Mouse (Mus musculus): ENCODE data around the gene 1700003H04Rik.
A peak's percentile ranks its signal among the peaks of the same experiment; 100 is the strongest.

Gene 1700003H04Rik

DNA sequence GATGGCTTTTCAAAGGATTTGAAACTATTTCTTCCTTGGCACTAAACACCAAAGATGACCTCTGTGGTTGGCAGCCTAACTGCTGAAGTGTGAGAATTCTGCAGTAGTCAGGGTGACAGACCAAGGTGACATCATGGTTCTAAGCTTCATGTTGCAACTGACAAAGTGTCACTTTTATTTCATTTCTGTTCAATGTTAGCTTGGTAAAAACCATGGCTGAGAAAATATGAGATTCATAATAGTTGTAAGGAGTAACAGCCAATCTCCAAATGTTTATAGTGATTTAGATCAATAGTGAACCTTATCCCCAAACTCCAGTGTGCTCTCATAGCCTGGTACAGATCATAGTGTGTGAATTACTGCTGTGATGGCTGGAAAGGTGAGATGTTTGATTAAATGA lies at the start of gene 1700003H04Rik:
Gene 1700003H04Rik, minus strand, starts transcription at position 101 of the 400 bp plus-strand sequence.
- no peak for DNase-seq (ENCODE audit: low spot score in 2 of 2)

DNA sequence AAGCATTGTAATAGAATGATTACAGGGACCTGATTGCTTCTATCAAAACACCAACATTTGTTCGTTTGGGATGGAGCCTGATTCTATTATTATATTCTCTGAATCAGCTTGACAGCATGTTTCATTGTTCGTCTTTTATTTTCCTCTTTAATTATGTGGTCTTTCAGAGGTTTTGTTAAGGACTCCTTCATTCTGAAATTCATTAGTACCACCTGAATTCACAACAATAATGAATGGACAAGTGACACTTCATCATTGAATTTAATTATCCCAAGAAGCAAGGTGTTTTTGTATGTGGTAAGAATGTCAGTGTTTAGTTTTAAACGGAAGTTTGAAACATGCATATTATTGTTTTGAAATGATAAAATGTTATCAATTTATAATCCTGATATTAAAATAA lies 42.1 kb upstream of the 1700003H04Rik start:
- no peak for DNase-seq (ENCODE audit: low spot score in 2 of 2)

DNA sequence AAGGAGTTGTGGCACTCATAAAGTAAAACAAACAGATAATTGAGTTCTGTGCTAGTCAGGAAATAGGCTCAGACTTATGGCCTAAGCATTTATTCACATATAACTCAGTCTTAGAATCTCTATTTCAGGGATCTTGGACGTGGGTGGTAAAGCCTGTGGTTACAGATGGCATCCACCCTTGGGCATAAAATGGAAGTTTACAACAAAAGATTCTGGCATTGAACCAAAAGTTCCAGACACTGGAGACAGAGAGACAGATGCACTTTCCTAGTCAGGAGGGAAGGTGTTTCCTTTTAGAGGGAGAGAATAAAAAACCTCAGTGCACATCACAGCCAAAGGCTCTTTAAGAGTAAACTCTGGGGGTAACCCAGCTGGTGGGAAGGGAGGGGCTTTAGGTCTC lies 32.4 kb upstream of the 1700003H04Rik start:
- peak; percentile 47 to 49 for DNase-seq (ENCODE audit: low spot score in 2 of 2)

DNA sequence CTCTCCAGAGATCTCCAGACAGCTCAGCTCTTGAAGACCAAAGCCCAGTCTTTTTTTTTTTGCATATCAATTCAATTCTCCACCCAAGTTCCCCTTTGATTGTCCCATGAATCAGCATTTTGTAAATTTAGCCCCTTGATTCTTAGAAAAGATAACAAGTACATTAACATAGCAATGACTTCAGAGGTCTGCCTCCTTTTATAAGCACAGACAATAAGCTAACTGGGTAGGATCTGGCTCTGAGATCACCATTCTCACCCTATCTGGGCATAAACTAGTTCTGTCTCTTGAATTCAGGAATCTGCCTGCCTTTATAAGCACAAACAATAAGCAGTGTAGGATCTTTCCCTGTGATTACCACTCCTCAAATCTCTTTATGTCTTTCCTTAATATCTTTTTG lies 29.1 kb upstream of the 1700003H04Rik start:
- no peak for DNase-seq (ENCODE audit: low spot score in 2 of 2)

DNA sequence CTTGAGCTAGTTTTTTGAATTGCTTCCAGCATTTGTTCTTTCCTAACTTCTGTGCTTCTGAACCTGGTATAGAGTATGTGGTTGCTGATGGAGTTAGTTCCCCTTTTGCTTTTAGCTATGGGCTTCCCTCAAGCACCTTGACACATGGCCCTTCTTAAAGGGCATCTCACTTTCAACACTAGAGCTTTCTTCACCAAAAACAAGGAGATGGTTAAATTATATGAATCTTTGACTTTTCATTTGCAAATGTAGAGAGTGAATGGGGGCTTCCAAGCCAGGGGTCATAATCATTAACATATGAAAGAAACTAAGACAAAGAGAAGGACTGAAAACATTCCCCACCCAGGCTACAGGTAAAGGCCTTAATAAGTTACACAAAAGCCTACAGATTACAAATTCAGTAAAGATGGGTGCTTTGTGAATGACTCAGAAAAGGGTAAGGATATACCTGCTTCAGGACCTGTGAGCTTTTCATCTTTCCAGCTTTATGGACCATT lies 25.2 kb upstream of the 1700003H04Rik start:
- no peak for DNase-seq (ENCODE audit: low spot score in 2 of 2)

DNA sequence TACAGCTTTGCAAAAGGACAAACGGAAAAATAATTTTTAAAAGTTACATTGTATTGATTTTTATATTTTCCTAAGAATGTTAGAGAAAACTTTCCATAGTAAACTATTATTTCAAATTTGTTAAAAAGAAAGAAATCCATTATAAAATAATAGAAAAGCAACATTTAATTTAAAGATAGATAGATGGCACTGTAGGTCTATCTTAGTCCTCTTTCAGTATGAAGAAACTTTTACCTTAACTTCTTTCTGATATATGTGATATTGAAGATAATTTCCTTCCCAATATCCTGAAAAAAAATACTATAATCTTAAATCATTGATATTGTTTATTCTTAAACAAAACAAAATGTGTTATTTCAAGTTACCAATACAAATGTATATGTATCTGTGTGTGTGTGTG lies 24.6 kb upstream of the 1700003H04Rik start:
- DNase-seq (ENCODE audit: low spot score in 2 of 2), result no peak

DNA sequence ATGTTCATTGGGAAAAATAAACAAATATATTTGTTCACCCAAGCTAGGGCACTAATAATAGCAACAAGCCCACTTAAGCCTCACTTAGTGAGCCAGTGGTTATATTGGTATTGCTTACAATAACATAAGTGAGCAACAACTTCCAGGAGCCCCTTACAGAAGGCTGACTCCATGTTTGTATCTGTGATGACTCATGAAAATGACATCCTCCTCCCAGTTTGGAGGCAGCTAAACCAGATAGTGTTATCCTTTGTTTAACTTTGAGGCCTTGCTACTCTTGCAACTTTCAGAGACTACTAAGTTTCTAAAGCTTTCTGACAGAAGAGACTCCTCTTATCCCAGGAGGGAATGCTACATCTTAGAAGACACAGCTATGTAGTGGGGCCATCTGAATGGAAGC lies 16.9 kb upstream of the 1700003H04Rik start:
- no peak for DNase-seq (ENCODE audit: low spot score in 2 of 2)

DNA sequence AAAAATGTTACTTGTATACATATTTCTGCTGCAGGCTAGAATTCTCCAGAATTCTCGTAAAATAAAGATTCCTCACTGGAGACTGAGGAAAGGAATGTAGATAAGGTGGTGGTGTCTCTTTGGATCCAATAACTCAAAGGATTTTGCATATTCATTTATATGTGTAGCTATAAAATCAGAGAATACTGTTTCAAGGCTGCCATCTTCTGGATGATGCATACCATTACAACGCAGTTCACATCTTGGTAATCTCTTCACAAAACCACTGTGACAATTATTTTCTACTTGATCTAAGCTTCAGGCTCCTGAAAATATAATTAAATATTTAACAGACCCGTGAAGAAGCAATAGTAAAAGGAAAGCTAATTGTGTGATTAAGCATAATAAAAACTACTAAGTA lies 6.6 kb upstream of the 1700003H04Rik start:
- peak in 1 of 2 experiments; percentile 5 for DNase-seq (ENCODE audit: low spot score in 2 of 2)

DNA sequence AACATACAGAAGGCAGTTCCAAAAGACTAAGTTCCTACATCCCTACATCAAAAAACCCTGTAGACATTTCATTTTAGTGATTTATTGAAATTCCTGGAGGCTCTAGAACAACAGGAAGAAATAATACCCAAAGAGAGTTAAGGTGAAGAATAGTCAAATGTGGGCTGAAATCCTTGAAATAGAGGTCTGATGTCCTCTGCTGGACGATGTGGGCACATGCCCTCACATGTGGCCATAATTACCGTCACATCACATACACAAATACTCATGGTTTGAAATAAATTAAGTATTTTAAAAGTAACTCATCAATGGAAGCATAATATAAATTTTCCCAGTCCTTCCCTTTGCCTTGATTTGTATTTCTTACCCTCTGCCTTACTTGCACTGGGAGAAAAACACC lies 4.9 kb upstream of the 1700003H04Rik start:
- DNase-seq (ENCODE audit: low spot score in 2 of 2), result no peak

DNA sequence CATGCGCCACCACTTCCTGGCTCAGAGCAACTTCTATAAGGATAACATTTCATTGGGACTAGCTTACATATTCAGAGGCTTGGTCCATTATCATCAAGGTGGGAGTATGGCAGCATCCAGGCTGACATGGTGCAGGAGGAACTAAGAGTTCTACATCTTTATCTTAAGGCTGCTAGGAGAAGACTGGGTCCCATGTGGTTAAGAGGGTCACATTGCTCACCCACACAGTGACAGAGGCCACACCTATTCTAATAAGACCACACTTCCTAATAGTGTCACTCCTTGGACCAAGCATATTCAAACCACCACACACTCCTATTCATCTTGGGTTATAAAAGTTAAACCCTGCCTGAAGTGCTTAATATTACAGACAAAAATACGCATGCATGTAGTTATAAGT lies 23.6 kb downstream of the 1700003H04Rik start:
- DNase-seq (ENCODE audit: low spot score in 2 of 2), result no peak

DNA sequence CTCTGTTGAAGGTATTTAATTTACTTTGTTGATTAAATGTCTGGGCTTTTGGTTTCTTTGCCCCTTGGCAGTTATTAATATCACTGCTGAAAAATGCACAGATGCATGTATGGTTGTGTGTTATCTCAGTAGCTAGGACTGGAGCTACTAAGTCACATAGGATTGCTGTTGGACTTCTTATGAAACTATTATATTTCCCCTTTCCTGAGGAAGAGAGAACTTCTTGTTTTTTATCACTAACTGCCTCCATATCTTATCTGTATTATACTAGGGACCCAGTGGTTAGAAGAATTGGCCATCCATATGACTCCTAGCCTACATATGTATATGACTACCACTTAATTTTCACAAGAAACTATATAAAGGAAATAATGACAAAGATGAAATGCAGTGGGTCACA lies 24.9 kb downstream of the 1700003H04Rik start:
- no peak for DNase-seq (ENCODE audit: low spot score in 2 of 2)

DNA sequence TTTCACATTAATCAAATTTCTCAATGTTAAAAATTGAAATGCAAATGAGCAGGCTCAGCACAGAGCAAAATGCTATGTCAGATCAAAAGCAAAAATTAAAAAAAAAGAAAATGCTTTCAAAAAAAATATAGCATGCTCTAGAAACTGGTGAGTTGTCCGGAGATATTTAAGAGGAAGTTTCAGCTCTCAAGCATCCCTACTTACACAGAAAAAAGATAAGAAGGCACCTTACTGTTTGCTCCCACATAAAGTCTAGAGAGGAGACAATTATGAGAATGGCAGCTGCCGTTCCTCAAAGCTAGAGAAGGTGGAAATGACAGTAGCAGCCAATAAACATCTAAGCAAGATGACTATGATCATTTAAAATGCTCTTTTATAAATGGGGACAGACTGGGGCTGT lies 25.8 kb downstream of the 1700003H04Rik start:
- DNase-seq (ENCODE audit: low spot score in 2 of 2), result no peak

DNA sequence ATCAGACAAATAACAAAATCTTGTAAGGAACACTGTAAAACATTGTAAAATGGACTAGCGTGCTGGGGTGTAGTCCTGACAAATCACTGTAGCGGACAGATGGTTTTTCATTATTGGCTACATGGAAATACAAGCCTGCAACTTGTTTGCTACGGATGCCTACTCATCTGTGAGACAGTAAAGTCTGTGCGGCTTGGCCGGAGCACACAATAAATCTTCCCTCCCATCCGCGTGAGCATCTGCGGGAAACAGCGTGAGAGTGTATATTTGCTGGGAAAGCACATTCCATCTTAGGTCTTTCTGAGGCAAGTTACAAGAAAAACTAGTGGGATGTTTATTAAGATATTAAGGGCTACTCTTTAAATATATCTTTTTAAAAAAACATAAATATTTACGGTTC lies 32.0 kb downstream of the 1700003H04Rik start:
- no peak for DNase-seq (ENCODE audit: low spot score in 2 of 2)

DNA sequence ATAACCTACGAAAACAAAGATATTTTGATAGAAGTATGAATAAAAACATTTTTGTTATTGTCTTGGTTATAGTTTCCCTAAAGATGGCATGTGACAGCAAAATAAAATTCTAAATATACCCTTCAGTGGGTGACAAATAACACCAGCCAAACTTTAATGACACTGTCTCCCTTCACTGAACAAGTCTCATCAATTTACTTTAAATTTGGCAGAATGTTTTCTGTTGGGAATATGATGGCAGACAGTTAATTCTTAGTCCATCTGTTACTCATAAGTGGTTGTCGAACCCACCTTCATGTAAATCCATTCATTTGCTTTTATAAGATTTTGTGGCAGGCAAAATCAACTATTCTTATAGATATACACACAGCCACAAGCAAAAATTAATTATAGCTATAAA lies 42.6 kb downstream of the 1700003H04Rik start:
- no peak for DNase-seq (ENCODE audit: low spot score in 2 of 2)

DNA sequence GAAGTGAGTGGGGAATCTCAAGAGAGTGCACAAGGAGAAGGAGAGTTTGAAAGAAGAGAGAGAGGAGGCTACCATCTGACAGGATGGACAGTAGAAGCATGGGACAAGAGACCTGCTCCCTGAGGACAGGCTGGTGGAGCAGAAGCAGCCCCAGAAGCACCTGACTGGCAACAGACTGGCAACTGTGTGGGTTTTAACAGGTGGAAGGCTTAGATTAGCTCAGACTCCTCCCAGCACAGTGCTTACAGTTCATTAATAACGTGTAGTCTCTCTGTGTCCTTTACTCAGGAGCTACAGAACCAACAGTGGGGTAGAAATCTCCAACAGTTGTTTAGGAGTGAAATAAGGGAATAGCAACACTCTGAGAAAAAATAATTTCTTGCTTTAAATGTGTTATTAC lies 44.3 kb downstream of the 1700003H04Rik start:
- no peak for DNase-seq (ENCODE audit: low spot score in 2 of 2)

DNA sequence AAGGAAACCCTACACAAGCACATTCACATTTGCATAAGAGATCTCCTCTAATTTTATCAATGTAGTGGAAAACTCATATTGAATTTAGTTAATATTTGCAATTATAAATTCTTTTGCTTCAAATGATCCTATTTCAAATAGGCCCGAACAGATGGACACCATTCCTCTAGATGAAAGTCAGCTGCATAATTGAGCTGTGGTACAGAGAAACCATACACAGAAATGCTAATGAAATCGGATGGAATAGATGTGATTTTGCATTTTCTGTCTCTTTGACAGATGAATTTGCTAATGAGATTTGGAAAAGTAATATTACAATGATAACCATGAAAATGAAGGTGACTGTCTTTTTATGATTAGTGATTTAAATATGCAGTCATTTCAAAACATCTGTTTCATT lies 62.1 kb downstream of the 1700003H04Rik start:
- DNase-seq (ENCODE audit: low spot score in 2 of 2), result no peak
